Mouse (Mus musculus) kidney, postnatal 0 days (tissue): ENCODE results near the gene Bdp1. TPM values are rescaled to one million over a fixed set of nuclear protein-coding genes. Genes with fewer than 3 reads are reported as not detected.

Source experiments
- ATAC-seq: fragments of 200-750 bp; cut with Nextera tagmentation; replicated peaks from 2 replicates; pipeline ENCODE4 v1.8.0; 2017; ENCODE audit warnings: low read depth, moderate number of reproducible peaks, moderate TSS enrichment, moderate library complexity; ENCODE audit not compliant: low FRiP score
- DNase-seq: peaks from one replicate; pipeline ENCODE4 v3.0.0-alpha.2; 2016; ENCODE audit warnings: low spot score
- H3K27ac ChIP-seq: fragments of 300-500 bp; sonication (generic); 2 replicates; pipeline ENCODE4 v1.5.1; 2014; ENCODE audit warnings: mild to moderate bottlenecking
- H3K27me3 ChIP-seq: fragments of 300-500 bp; sonication (generic); 2 replicates; pipeline ENCODE4 v1.6.1; 2014; ENCODE audit warnings: low read length, mixed read lengths; ENCODE audit not compliant: insufficient read depth
- H3K36me3 ChIP-seq: fragments of 300-500 bp; sonication (generic); 2 replicates; pipeline ENCODE4 v1.6.1; 2014; ENCODE audit warnings: low read length, mixed read lengths; ENCODE audit not compliant: insufficient read depth
- H3K4me1 ChIP-seq: fragments of 300-500 bp; sonication (generic); replicated peaks from 2 replicates; pipeline ENCODE4 v1.6.1; 2014; ENCODE audit warnings: antibody characterized with exemption, low read length, mixed read lengths; ENCODE audit not compliant: insufficient read depth
- H3K4me2 ChIP-seq: fragments of 300-500 bp; sonication (generic); 2 replicates; pipeline ENCODE4 v1.6.1; 2014; ENCODE audit warnings: mild to moderate bottlenecking, low read length, moderate library complexity, mixed read lengths
- H3K4me3 ChIP-seq: fragments of 300-500 bp; sonication (generic); replicated peaks from 2 replicates; pipeline ENCODE4 v1.5.1; 2014; ENCODE audit warnings: low read depth, low read length
- H3K9ac ChIP-seq: fragments of 300-500 bp; sonication (generic); 2 replicates; pipeline ENCODE4 v1.6.1; 2014; ENCODE audit warnings: low read depth, low read length
- H3K9me3 ChIP-seq: fragments of 300-500 bp; sonication (generic); replicated peaks from 2 replicates; pipeline ENCODE4 v1.6.1; 2016; ENCODE audit warnings: low read length, inconsistent platforms, mixed read lengths
- CTCF ChIP-seq: IDR thresholded peaks from 2 replicates; pipeline ENCODE4 v1.5.1; 2016; ENCODE audit warnings: antibody characterized with exemption, low read depth, mild to moderate bottlenecking, moderate library complexity
- WGBS: fragments of 180-500 bp; shearing (Covaris S2); extraction: QIAGEN DNeasy Blood & Tissue Kit; methylation state at CpG from one replicate; pipeline ENCODE4 v1.1.7; 2014; 5-methylcytosine and 5-hydroxymethylcytosine counted together
- polyA plus RNA-seq: library from polyadenylated mRNA; unstranded; fragments of >200 nt; fragmentation: Nextera tagmentation; extraction: Ambion mirVana; gene quantifications from 2 replicates; pipeline ENCODE4 v1.2.1, GENCODE M21; 2015

Gene Bdp1
- polyA plus RNA-seq, 1 experiment from 2014 or later = 21.6 TPM

DNA sequence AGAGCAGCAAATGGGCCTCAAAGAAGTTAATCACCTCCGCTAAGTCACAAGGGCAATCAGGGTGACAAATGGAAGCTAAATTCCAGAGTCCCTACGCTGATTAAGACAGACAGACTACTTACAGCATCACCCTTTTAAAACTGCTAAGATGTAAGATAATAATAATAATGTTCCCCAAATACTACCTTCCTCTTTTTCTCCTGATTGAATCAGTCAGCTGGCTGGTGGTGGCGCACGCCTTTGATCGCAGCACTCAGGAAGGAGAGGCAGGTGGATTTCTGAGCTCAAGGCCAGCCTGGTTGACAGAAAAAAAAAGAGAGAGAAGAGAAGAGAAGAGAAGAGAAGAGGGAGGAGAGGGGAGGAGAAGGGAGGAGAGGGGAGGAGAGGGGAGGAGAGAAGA lies 133.8 kb downstream of the Bdp1 start:
- DNase-seq (no peak), ATAC-seq (no peak)
- Histone ChIP-seq H3K36me3 (peaks cover 15% of the 10 kb centered on the region; the same call in 1 of the 2 replicates), H3K27me3 (no peaks in the 10 kb centered on the region), H3K4me3 (no peak overlapping the region), H3K4me1 (no peaks in the 10 kb centered on the region), H3K9ac (no peak overlapping the region), H3K27ac (no peak overlapping the region), H3K9me3 (no peaks in the 10 kb centered on the region), H3K4me2 (no peak overlapping the region)
- no peak for TF ChIP-seq CTCF
- 82% methylated on average over 5 of the region's 5 CpGs for WGBS

Other genes starting within 250 kb of the Bdp1 start
- gene Cartpt, start 203.0 kb downstream of the Bdp1 start, polyA plus RNA-seq = 0.16 TPM in 1 of 2 replicates, not detected in the other
- 73.4 and 77.8 TPM in 2 replicates for gene Mccc2, start 88.4 kb downstream of the Bdp1 start, polyA plus RNA-seq
- gene Serf1, start 3.9 kb upstream of the Bdp1 start, polyA plus RNA-seq = 198 and 216 TPM in 2 replicates
- gene Smn1, start 20.8 kb upstream of the Bdp1 start, polyA plus RNA-seq = 44.1 and 44.8 TPM in 2 replicates
- 0.51 and 0.57 TPM in 2 replicates for gene Naip2, start 98.0 kb upstream of the Bdp1 start, polyA plus RNA-seq
- gene Naip5, start 142.3 kb upstream of the Bdp1 start, polyA plus RNA-seq = 0.38 and 0.42 TPM in 2 replicates
- gene Naip6, start 213.6 kb upstream of the Bdp1 start, polyA plus RNA-seq = 0.18 and 0.19 TPM in 2 replicates